Mouse (Mus musculus): ENCODE results near the gene Arhgap18. TPM values are rescaled to one million over a fixed set of nuclear protein-coding genes. Genes with fewer than 3 reads are reported as not detected.

The Arhgap18 gene
- total RNA-seq, 2 experiments from 2014 or later: 9.4 TPM

DNA sequence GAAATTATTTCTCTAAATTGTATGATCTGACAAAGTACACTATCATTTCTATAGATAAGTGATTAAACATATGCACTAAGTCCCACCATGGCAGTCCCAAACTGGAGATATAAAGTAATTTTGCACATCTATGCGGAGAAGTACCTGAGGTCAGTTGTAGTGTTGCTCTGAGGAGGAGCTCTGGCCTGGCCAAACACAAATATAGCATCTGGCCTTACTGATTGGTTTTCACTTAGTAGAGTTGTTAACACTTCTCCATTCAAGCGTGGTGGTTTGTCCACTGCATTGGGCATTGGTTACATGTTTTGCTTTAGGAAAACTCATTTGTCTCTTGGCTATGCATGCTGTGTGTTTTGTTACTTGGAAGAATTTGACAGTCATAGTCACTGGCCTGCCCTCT lies 36.5 kb downstream of the Arhgap18 start:
- Histone ChIP-seq H3K4me3 (no peak overlapping the region), H3K27ac (no peak overlapping the region)
- TF ChIP-seq CTCF (IDR thresholded peaks at IDR 0.05): no peak
- DNase-seq (ENCODE audit: extremely low spot score in 1 of 2, low spot score in 2 of 2): no peak
- intact Hi-C loops (cut with DNase I): no loop called here

DNA sequence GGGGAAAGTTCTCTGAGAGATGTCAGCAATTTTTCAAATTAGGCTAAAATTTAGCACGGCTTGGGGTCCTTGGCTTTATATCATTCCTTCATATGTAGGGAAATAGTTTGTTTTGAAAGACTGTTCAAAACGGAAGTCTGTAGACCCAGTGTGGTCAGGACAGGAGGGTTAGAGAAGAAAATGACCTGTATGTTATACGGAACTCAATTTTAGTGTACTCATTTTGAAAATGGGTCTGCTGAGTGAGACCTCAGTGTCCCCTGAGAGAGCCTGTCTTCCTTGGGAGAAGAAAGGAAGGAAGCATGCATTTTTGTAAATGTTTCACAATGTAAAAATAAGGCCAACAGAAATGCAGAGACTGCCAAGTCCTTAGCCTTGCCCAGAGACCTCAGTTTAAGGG lies 38.6 kb downstream of the Arhgap18 start:
- Histone ChIP-seq H3K27ac (no peak overlapping the region), H3K4me3 (no peak overlapping the region)
- no peak for TF ChIP-seq CTCF (IDR thresholded peaks at IDR 0.05)
- intact Hi-C loops (cut with DNase I): no loop called here
- no peak for DNase-seq (ENCODE audit: extremely low spot score in 1 of 2, low spot score in 2 of 2)

DNA sequence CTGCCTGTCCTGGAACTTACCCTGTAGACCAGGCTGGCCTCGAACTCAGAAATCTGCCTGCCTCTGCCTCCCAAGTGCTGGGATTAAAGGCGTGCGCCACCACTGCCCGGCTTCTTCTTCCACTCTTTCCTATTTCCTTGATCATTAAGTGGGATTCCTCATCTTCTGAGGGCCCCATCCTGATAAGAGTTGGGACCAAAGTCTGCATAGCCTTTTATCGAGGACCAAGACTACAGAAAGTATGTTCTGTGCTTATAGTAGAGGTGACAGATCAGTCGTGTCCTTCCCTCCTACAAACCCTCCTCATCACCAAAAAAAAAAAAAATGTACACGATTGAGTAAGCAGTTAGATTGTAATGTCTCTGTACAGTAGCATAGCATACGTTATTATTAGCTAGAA lies 39.8 kb downstream of the Arhgap18 start:
- intact Hi-C loops (cut with DNase I): no loop called here
- no peak for DNase-seq (ENCODE audit: extremely low spot score in 1 of 2, low spot score in 2 of 2)
- no peak overlapping the region for H3K27ac ChIP-seq
- no peak overlapping the region for H3K4me3 ChIP-seq
- TF ChIP-seq CTCF (IDR thresholded peaks at IDR 0.05): no peak

DNA sequence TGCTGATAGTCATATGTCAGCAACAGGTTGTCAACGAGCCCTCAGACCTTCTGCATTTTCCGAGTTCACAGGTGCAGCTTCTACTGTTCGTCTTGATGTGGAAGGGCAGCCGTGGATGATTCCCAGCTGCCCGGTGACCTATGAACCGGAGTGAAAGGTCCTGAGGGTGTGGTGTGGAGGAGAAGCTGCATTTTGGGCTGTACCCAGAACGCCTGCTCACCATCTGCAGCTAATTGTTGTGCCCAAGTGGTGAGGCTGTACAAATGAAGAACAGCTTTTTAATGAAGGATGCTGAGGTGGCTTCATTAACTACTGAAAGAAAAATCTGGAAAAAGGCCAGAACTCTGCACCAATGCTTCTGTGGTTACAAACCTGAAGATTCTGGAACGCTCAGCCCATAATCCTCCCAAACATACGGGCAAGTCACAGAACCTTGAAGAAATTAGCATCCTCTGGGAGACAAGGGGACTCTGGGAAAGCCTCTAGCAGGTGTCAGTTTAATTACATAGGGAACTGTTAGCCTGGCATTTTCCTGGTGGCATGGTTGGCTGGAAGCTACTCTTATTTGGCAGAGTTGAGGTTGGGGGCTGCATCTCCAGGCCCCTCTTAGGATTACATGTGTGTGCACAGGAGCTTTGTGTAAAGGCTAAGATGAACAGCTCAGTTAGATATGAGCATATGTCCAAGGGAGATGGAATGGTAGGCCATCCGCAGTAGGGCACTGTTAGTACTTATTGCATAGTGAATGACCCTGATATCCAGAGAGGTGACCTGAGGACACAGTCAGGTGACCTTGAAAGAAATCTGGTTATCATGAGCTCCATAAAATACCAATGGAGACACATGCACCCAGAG lies 43.4 kb downstream of the Arhgap18 start:
- intact Hi-C loops (cut with DNase I): no loop called here
- no peak overlapping the region for H3K27ac ChIP-seq
- DNase-seq (ENCODE audit: extremely low spot score in 1 of 2, low spot score in 2 of 2): no peak
- H3K4me3 ChIP-seq: no peak overlapping the region
- TF ChIP-seq CTCF (IDR thresholded peaks at IDR 0.05): no peak

DNA sequence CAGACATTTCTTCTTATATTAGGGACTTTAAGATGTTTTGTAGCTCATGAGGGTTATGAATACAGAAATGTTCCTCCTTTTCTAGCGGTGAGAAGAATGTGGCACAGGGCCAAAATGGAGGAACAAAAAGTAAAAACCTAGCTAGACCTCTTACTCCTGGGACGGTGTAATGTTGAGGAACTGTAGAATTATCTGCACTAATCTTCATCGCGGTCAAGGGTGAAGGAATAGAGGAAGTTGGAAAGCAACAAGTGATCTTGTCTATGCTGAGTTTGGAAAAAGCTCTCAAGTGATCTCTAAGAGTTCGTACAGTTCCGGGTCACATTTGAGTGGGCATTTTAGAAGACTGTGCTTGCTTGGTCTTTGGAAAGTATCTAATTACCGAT lies 44.1 kb downstream of the Arhgap18 start:
- no peak for TF ChIP-seq CTCF (IDR thresholded peaks at IDR 0.05)
- intact Hi-C loops (cut with DNase I): no loop called here
- Histone ChIP-seq H3K4me3 (no peak overlapping the region), H3K27ac (no peak overlapping the region)
- DNase-seq (ENCODE audit: extremely low spot score in 1 of 2, low spot score in 2 of 2): no peak

DNA sequence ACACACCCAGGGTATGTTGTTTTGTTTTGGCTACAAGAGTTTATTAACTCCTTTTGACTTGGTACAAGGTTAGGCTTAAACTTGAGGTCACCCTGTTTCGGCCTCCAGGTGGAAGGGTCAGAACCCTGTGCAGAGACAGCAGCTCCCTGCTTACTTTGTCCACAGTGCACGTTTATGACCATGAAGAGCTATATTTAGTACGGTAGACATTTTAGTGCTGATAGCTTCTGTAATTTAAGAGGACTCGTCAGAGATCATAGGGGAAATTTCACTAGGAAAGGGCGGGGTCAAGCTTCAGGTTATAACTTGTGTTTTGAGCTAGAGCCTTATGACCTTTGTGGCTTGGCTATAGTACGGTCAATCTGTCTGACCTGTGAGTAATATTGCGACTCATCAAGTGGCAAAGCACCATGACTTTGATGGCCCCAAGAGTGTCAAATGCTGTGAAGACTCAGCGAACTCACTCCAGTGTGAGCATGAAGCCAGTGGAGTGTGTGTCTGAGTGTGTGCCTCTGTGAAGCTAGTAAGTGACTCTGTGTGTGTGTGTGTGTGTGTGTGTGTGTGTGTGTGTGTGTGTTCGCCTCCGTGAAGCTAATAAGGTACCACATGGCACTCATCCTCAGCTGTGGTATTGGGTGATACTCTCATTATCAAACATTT lies 45.7 kb downstream of the Arhgap18 start:
- no peak for DNase-seq (ENCODE audit: extremely low spot score in 1 of 2, low spot score in 2 of 2)
- H3K4me3 ChIP-seq: no peak overlapping the region
- H3K27ac ChIP-seq: no peak overlapping the region
- no peak for TF ChIP-seq CTCF (IDR thresholded peaks at IDR 0.05)
- intact Hi-C loops (cut with DNase I): no loop called here

DNA sequence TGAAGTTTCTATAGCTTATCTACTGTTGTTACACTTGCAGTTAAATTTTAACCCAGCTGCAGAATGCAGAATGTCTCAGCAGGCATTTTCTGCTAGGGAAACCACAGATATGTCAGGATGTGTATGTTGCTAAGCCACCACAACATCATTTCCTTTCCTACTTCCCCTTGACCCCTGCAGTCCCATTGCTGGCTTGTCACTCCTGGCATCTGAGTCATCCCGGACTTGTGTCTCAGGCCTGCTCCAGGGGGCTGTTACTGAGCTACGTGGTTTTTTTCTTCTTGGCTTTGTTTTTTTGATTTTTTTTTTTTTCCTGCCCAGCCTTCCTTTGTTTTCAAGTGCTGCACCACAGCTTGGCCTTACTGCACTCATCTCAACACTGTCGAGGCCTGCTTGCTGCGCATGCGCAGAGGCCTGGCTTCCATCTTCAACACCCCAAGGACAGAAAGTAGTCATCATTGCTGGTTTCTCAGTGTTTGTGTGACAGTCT lies 46.4 kb downstream of the Arhgap18 start:
- no peak for DNase-seq (ENCODE audit: extremely low spot score in 1 of 2, low spot score in 2 of 2)
- Histone ChIP-seq H3K27ac (no peak overlapping the region), H3K4me3 (no peak overlapping the region)
- no peak for TF ChIP-seq CTCF (IDR thresholded peaks at IDR 0.05)
- intact Hi-C loops (cut with DNase I): no loop called here

DNA sequence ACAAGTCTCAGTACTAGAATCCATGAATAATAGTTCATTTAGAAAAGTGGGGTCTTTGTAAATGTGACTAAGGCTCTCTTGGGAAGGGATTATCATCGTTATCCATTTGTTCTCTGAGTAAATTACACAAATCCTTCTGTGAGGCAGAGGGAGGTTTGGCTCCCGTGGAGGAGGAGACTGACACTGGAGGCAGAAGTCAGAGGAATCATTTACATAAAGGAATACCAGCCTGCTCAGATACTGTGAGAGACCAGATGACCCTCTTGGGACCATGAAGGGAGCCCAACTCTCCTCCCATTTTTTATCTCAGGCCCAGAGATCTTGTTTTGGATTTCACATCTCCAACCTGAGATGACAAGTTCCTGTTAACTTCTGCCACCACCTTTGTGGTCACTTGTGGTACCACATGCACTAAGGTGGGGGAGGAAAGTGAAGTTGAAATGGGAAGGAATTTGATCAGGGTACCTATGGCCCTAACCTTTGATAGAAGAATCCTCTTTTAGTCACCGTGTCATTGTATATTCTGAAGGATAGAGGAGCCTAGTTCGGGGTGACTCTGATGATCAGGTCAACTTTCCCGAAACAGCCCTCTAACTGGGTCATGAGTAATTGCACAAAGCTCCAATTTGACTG lies 51.2 kb downstream of the Arhgap18 start:
- H3K4me3 ChIP-seq: no peak overlapping the region
- no peak for TF ChIP-seq CTCF (IDR thresholded peaks at IDR 0.05)
- intact Hi-C loops (cut with DNase I): no loop called here
- no peak overlapping the region for H3K27ac ChIP-seq
- DNase-seq (ENCODE audit: extremely low spot score in 1 of 2, low spot score in 2 of 2): no peak

DNA sequence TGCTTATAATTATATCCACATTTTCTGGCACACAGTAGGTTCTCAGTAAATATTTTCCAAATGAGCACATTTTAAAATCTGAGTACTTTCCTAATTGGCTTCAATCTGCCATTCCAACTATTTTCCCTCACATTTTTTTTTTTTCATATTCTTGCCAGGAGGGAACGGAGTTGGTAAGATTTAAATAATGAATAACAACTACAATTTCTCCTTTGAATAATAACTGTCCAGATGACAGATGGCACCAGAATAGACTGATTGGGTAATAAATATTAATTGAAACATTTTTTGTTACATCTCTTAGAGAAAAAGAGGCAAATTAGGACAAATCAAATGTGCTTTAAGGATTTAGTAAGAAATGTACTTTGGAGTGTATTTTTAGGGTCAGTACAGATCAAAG lies 51.8 kb downstream of the Arhgap18 start:
- intact Hi-C loops (cut with DNase I): no loop called here
- no peak for DNase-seq (ENCODE audit: extremely low spot score in 1 of 2, low spot score in 2 of 2)
- H3K27ac ChIP-seq: no peak overlapping the region
- TF ChIP-seq CTCF (IDR thresholded peaks at IDR 0.05): no peak
- no peak overlapping the region for H3K4me3 ChIP-seq

DNA sequence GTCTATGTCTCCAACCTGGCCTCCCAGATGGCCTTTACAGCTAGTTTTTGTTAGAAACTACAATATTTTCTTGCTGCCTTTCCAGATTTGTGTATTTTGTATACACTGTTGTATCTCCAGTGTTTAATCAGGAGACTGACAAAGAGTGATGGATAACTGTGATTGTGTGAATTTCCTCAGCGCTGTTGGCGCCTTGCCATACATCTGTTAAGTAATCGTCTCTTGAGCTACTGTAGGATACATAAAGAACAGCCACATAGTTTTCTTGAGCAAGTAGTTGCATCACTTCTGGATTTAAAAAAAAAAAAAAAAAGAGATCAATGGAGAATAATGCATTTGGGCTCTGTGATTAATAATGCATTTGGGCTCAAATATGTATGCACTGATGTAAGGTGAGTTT lies 52.9 kb downstream of the Arhgap18 start:
- no peak overlapping the region for H3K4me3 ChIP-seq
- no peak for DNase-seq (ENCODE audit: extremely low spot score in 1 of 2, low spot score in 2 of 2)
- intact Hi-C loops (cut with DNase I): no loop called here
- TF ChIP-seq CTCF (IDR thresholded peaks at IDR 0.05): no peak
- H3K27ac ChIP-seq: no peak overlapping the region

DNA sequence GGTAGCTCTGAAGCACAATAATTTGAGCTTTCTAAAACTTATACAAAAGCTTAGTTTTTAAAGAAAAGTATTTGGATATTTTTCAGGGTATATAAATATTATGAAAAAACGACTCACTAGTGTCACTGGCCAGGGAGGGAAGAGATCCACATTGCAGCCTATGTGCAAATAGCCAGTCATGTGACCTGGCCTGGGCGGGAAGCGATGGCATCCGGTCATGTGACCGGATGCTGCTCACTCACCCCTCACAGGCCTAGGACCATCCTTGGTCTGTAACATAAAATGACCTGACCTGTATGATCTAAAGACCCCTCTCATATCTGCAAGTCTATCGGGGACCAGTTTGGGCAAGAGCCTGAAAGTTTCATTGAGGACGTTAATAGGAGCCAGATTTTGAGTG lies 56.8 kb downstream of the Arhgap18 start:
- intact Hi-C loops (cut with DNase I): no loop called here
- Histone ChIP-seq H3K4me3 (no peak overlapping the region), H3K27ac (no peak overlapping the region)
- no peak for TF ChIP-seq CTCF (IDR thresholded peaks at IDR 0.05)
- no peak for DNase-seq (ENCODE audit: extremely low spot score in 1 of 2, low spot score in 2 of 2)

DNA sequence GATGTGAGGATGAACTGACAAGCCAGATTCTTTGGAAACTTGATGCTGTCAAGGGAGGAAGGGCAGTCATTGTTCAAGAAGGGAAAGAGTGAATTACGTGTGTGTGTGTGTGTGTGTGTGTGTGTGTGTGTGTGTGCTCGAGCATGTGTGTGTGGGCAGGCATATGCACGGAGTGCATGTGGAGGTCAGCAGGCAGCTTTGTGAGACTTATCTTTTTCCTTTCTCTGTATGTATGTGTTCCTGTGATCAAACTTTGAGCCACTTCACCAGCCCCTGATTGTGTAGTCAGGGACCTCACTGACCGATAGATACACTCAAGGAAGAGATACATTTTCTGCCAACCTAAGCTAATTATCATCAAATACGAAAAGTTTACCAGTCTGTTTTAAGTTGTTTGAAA lies 57.6 kb downstream of the Arhgap18 start:
- no peak overlapping the region for H3K4me3 ChIP-seq
- no peak for DNase-seq (ENCODE audit: extremely low spot score in 1 of 2, low spot score in 2 of 2)
- H3K27ac ChIP-seq: no peak overlapping the region
- TF ChIP-seq CTCF (IDR thresholded peaks at IDR 0.05): no peak
- intact Hi-C loops (cut with DNase I): no loop called here
